Mouse (Mus musculus): ENCODE data around the gene Klf3. TPM values are rescaled to one million over a fixed set of nuclear protein-coding genes. Genes with fewer than 3 reads are reported as not detected.
"Not testable (repeated sequence)": the region's sequence is repeated elsewhere in the genome, so short reads cannot be mapped to it uniquely, and the experiment has no call there.

Klf3 gene
- polyA plus RNA-seq, 1 experiment from 2014 or later = 34.1 TPM

DNA sequence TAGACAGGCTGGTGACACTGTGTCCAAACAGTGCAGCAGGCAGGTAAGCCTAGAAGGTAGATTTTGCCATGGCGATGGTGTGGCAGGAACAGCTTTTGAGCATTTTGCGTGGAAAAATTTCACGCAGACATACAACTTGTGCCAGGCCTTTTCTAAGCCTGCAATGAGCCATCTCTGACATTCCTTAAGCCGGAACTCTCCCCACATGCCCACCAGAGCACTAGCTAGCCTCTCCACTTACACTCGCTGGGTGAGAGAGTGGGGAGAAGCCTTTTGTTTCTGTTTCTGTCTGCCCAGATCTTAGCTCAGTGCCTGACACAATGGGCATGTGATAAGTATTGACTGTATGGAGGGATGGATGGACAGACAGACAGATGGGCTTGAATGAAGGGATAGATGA is 64.4 kb downstream of the Klf3 start:
- DNase-seq (ENCODE audit: low spot score) (no peak), ATAC-seq (ENCODE audit: insufficient read depth, low FRiP score, low TSS enrichment) (no peak)
- H3K27me3 ChIP-seq (ENCODE audit: control insufficient read depth, insufficient read depth, low read length) = no peaks in the 10 kb centered on the region
- H3K4me2 ChIP-seq (ENCODE audit: low read depth) = no peak overlapping the region
- 89% methylated on average over 5 of the region's 5 CpGs for WGBS
- no peaks in the 10 kb centered on the region for H3K36me3 ChIP-seq (ENCODE audit: control insufficient read depth, insufficient read depth, low read length)
- no peaks in the 10 kb centered on the region for H3K9me3 ChIP-seq (ENCODE audit: control insufficient read depth, low read length)
- H3K4me1 ChIP-seq (ENCODE audit: control insufficient read depth, insufficient read depth, low read length) = 0 out of 2 replicates have a peak, but pooled peaks cover 2% of the 10 kb centered on the region
- no peak overlapping the region for H3K27ac ChIP-seq (ENCODE audit: low read depth, low read length)
- no peak overlapping the region for H3K9ac ChIP-seq (ENCODE audit: low read length)
- H3K4me3 ChIP-seq (ENCODE audit: low read depth, low read length) = no peak overlapping the region

DNA sequence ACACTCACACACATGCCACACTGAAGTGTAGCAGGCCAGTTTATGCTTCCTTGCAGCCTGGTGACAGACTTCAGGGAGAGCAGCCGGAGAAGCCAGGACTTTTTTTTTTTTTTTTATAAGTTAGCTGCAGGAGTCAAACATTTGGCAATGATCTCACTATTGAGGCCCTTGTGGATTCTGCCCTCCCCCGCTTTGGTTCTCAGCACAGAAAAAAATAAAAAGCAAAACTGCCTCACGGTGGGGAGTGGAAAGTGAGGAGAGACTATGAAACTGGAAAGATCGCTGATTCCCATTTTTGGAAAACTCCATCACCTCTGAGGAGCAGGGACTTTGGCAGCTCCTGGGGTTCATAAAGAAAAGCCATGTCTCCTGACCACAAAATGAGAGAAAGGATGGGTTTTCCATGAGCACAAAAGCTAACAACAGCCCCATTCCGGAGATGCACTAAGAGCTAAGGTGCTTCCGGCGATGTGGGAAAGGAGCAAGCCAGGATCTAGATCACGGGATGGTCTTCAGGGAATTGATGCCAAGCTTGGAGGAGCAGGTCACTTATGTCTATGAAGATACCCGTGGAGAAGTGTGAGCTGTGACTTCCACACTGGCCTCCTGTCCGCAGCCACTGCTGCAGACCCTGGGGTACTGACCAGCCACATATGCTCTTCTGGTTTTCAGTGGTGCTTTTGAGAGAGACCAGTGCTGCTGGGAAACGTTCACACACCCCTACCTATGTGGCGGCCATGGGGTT is 73.1 kb downstream of the Klf3 start:
- no peak for DNase-seq (ENCODE audit: low spot score)
- ATAC-seq (ENCODE audit: insufficient read depth, low FRiP score, low TSS enrichment) = no peak
- Histone ChIP-seq H3K4me1 (ENCODE audit: control insufficient read depth, insufficient read depth, low read length) (peaks cover 11% of the 10 kb centered on the region), H3K4me2 (ENCODE audit: low read depth) (no peak overlapping the region), H3K9me3 (ENCODE audit: control insufficient read depth, low read length) (no peaks in the 10 kb centered on the region), H3K9ac (ENCODE audit: low read length) (no peak overlapping the region), H3K36me3 (ENCODE audit: control insufficient read depth, insufficient read depth, low read length) (no peaks in the 10 kb centered on the region), H3K27me3 (ENCODE audit: control insufficient read depth, insufficient read depth, low read length) (no peaks in the 10 kb centered on the region), H3K27ac (ENCODE audit: low read depth, low read length) (0 out of 2 replicates have a peak overlapping the region, but pooled peaks have one; percentile 20), H3K4me3 (ENCODE audit: low read depth, low read length) (no peak overlapping the region)
- 83% methylated on average over 12 of the region's 12 CpGs for WGBS

- Histone ChIP-seq H3K27me3 (ENCODE audit: control insufficient read depth, insufficient read depth, low read length) (no peaks in the 10 kb centered on the region), H3K27ac (ENCODE audit: low read depth, low read length) (no peak overlapping the region), H3K4me3 (ENCODE audit: low read depth, low read length) (no peak overlapping the region), H3K4me2 (ENCODE audit: low read depth) (no peak overlapping the region), H3K9ac (ENCODE audit: low read length) (no peak overlapping the region), H3K36me3 (ENCODE audit: control insufficient read depth, insufficient read depth, low read length) (no peaks in the 10 kb centered on the region), H3K4me1 (ENCODE audit: control insufficient read depth, insufficient read depth, low read length) (peaks cover 11% of the 10 kb centered on the region), H3K9me3 (ENCODE audit: control insufficient read depth, low read length) (no peaks in the 10 kb centered on the region)
- ATAC-seq (ENCODE audit: insufficient read depth, low FRiP score, low TSS enrichment) (0 out of 2 replicates have a peak, but pooled peaks have one; percentile 36), DNase-seq (ENCODE audit: low spot score) (peak; percentile 47)
- WGBS = 24% methylated on average over 15 of the region's 15 CpGs
Observed at GRCm38 (mm10) chr5:64877235-64878026, 74.2 kb downstream of the Klf3 start.

DNA sequence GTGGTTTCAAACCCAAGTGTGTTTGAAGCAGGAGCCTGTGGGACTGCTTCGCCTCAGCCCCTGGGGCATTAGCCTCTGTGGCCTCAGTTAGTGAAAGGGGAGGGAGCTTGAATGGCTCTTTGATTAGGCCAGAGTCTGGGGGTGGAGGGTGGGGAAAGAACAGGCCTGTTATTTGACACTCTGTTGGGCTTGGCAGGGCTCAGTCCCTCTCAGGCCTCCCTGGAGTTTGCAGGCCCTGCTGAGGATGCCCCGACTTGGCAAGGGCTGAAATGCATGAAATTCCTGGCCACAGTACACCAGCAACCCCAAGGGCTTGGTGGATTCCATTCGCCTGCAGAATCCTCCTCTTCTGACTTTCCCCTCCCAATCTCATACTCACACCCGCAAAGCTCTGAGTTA is 74.8 kb downstream of the Klf3 start:
- ATAC-seq (ENCODE audit: insufficient read depth, low FRiP score, low TSS enrichment) = peak; percentile 70
- 4% methylated on average over 4 of the region's 4 CpGs for WGBS
- no peaks in the 10 kb centered on the region for H3K36me3 ChIP-seq (ENCODE audit: control insufficient read depth, insufficient read depth, low read length)
- no peaks in the 10 kb centered on the region for H3K27me3 ChIP-seq (ENCODE audit: control insufficient read depth, insufficient read depth, low read length)
- peak; percentile 69 for DNase-seq (ENCODE audit: low spot score)
- H3K4me2 ChIP-seq (ENCODE audit: low read depth) = no peak overlapping the region
- H3K4me1 ChIP-seq (ENCODE audit: control insufficient read depth, insufficient read depth, low read length) = peaks cover 11% of the 10 kb centered on the region
- H3K9ac ChIP-seq (ENCODE audit: low read length) = no peak overlapping the region
- H3K27ac ChIP-seq (ENCODE audit: low read depth, low read length) = no peak overlapping the region
- no peak overlapping the region for H3K4me3 ChIP-seq (ENCODE audit: low read depth, low read length)
- no peaks in the 10 kb centered on the region for H3K9me3 ChIP-seq (ENCODE audit: control insufficient read depth, low read length)

DNA sequence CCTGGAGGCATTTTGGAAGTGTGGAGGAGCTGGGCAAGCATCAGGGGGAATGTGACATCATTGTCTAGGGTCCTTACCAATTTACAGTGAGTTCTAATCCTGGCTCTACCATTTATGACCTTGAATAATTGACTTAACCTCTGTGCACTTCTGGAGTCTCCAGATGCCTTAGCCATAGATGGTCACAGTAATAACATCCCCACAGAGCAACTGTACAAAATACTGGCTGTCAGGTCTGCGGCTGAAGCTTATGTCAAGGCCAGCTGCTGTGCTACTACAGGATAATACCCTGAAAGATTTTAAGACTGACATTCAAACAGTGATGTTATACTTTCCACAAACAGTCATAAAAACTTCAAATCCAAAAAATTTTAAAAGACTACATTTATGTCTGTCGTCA is 75.3 kb downstream of the Klf3 start:
- ATAC-seq (ENCODE audit: insufficient read depth, low FRiP score, low TSS enrichment) (no peak), DNase-seq (ENCODE audit: low spot score) (no peak)
- Histone ChIP-seq H3K9ac (ENCODE audit: low read length) (no peak overlapping the region), H3K4me1 (ENCODE audit: control insufficient read depth, insufficient read depth, low read length) (peaks cover 11% of the 10 kb centered on the region), H3K4me3 (ENCODE audit: low read depth, low read length) (no peak overlapping the region), H3K9me3 (ENCODE audit: control insufficient read depth, low read length) (no peaks in the 10 kb centered on the region), H3K27ac (ENCODE audit: low read depth, low read length) (no peak overlapping the region), H3K4me2 (ENCODE audit: low read depth) (no peak overlapping the region), H3K36me3 (ENCODE audit: control insufficient read depth, insufficient read depth, low read length) (no peaks in the 10 kb centered on the region), H3K27me3 (ENCODE audit: control insufficient read depth, insufficient read depth, low read length) (no peaks in the 10 kb centered on the region)
- 73% methylated on average over 2 of the region's 2 CpGs for WGBS

DNA sequence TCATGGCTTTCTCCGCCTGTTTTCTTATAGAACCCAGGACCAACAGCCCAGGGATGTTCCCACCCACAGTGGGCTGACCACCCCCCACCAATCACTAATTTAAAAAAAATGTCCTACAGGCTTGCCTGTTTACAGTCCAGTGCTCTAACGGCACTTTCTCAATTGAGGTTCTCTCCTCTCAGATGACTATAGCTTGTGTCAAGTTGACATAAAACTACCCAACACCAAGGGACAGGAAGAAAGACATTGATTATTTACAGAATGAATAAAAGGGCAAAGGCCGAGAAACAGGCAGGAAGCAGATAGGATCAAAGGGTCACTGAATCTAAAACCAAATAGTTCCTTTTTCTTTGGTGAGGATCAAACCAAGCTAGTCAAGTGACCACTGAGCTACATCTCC is 76.1 kb downstream of the Klf3 start:
- ATAC-seq (ENCODE audit: insufficient read depth, low FRiP score, low TSS enrichment) = no peak
- 44% methylated on average over 3 of the region's 3 CpGs for WGBS
- H3K4me2 ChIP-seq (ENCODE audit: low read depth) = no peak overlapping the region

DNA sequence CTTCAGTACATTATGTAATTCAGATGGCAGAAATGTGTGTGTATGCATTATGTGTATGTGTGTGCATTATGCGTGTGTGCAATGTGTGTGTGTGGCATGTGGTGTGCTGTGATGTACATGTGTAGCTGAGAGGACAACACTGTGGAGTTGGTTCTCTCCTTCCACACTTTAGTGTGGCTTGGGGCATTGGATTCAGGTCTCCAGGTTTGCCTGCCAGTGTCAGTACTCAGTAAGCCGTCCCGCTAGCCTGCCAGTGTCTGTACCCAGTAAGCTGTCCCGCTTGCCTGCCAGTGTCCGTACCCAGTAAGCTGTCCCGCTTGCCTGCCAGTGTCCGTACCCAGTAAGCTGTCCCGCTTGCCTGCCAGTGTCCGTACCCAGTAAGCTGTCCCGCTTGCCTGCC is 78.4 kb downstream of the Klf3 start:
- peaks cover 11% of the 10 kb centered on the region for H3K4me1 ChIP-seq (ENCODE audit: control insufficient read depth, insufficient read depth, low read length)
- H3K9ac ChIP-seq (ENCODE audit: low read length); H3K27me3 ChIP-seq (ENCODE audit: control insufficient read depth, insufficient read depth, low read length); H3K4me3 ChIP-seq (ENCODE audit: low read depth, low read length); H3K4me2 ChIP-seq (ENCODE audit: low read depth); H3K9me3 ChIP-seq (ENCODE audit: control insufficient read depth, low read length); H3K36me3 ChIP-seq (ENCODE audit: control insufficient read depth, insufficient read depth, low read length); ATAC-seq (ENCODE audit: insufficient read depth, low FRiP score, low TSS enrichment); H3K27ac ChIP-seq (ENCODE audit: low read depth, low read length); DNase-seq (ENCODE audit: low spot score): not testable (repeated sequence)
- WGBS = 97% methylated on average over 5 of the region's 10 CpGs

More for the DNA sequence above, 76.1 kb downstream of the Klf3 start:
- Histone ChIP-seq H3K4me1 (ENCODE audit: control insufficient read depth, insufficient read depth, low read length) (peaks cover 11% of the 10 kb centered on the region), H3K36me3 (ENCODE audit: control insufficient read depth, insufficient read depth, low read length) (no peaks in the 10 kb centered on the region), H3K4me3 (ENCODE audit: low read depth, low read length) (no peak overlapping the region), H3K27ac (ENCODE audit: low read depth, low read length) (no peak overlapping the region), H3K27me3 (ENCODE audit: control insufficient read depth, insufficient read depth, low read length) (no peaks in the 10 kb centered on the region), H3K9me3 (ENCODE audit: control insufficient read depth, low read length) (no peaks in the 10 kb centered on the region), H3K9ac (ENCODE audit: low read length) (no peak overlapping the region)
- no peak for DNase-seq (ENCODE audit: low spot score)

DNA sequence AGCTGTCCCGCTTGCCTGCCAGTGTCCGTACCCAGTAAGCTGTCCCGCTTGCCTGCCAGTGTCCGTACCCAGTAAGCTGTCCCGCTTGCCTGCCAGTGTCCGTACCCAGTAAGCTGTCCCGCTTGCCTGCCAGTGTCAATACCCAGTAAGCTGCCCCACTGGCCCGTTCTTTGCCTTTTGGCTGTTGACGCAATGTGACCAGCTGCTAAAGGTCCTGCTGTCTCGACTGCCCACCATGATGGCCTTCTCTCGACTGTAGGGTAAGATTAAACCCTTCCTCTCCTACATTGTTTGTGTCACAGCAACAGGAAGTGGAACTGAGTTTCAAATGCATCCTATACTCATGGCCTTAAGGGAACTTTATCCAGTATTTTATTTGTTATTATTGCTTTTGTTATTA is 78.8 kb downstream of the Klf3 start:
- H3K4me1 ChIP-seq (ENCODE audit: control insufficient read depth, insufficient read depth, low read length) = peaks cover 11% of the 10 kb centered on the region
- not testable (repeated sequence) for DNase-seq (ENCODE audit: low spot score); ATAC-seq (ENCODE audit: insufficient read depth, low FRiP score, low TSS enrichment); H3K4me2 ChIP-seq (ENCODE audit: low read depth); H3K4me3 ChIP-seq (ENCODE audit: low read depth, low read length); H3K9me3 ChIP-seq (ENCODE audit: control insufficient read depth, low read length); H3K36me3 ChIP-seq (ENCODE audit: control insufficient read depth, insufficient read depth, low read length); H3K9ac ChIP-seq (ENCODE audit: low read length); H3K27me3 ChIP-seq (ENCODE audit: control insufficient read depth, insufficient read depth, low read length); H3K27ac ChIP-seq (ENCODE audit: low read depth, low read length)
- 83% methylated on average over 7 of the region's 11 CpGs for WGBS

All from neural tube, embryonic 11.5 days (tissue).